Mouse (Mus musculus): Measurements from ENCODE around the gene Cyp3a44. TPM values are rescaled to one million over a fixed set of nuclear protein-coding genes. Genes with fewer than 3 reads are reported as not detected.
"Not testable (repeated sequence)": the region's sequence is repeated elsewhere in the genome, so short reads cannot be mapped to it uniquely, and the experiment has no call there.

The Cyp3a44 gene
- total RNA-seq (2021) = not detected
- long read RNA-seq, experiment 1 = 0 reads
- long read RNA-seq, experiment 2 = 0 reads

- DNase-seq = not testable (repeated sequence)
Observed at GRCm38 (mm10) chr5:145805796-145806195, at the start of gene Cyp3a44. Gene Cyp3a44 (minus strand): TSS chr5:145805874.

DNA sequence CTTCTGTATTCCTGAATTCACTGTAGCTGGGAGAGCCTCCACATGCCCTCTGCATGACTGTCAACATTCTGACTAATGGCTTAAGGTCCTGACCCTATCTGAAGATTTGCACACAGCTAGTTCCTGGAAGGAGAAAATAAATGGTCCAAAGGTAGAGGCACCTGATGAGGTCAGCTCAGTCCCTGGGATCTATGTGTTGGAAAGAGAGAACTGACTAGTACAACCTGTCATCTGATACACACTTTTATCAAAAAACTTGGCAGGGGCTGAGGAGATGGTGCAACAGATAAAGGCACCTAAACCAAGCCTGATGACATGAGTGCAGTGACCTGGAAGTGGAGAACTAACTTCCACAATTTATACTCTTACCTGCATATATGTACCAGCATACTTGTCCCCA lies 5.4 kb downstream of the Cyp3a44 start:
- DNase-seq = not testable (repeated sequence)

GRCm38 (mm10) chr5:145793232-145793631 lies 12.4 kb downstream of the Cyp3a44 start:
- DNase-seq = not testable (repeated sequence)

GRCm38 (mm10) chr5:145737512-145737911 lies 68.2 kb downstream of the Cyp3a44 start:
- not testable (repeated sequence) for DNase-seq

Other genes starting within 250 kb of the Cyp3a44 start
- gene Cyp3a41b, start 221.1 kb downstream of the Cyp3a44 start, total RNA-seq (2021) = not detected
- gene Cyp3a41a, start 85.7 kb downstream of the Cyp3a44 start, total RNA-seq (2021) = not detected
- gene Cyp3a11, start 74.1 kb upstream of the Cyp3a44 start, total RNA-seq (2021) = 1 to 10 TPM in 1 of 2 experiments, not detected in 1; 1.9 TPM
- under 1 TPM in 1 of 2 experiments, not detected in 1; 0.40 TPM for gene Cyp3a25, start 203.7 kb upstream of the Cyp3a44 start, total RNA-seq (2021)

All from adrenal gland, postnatal 36 days (tissue).